Mouse (Mus musculus): ENCODE measurements at regions not wholly inside any gene's neighbourhood (a gene's known extent, or its start where the extent isn't known, plus 50 kb on each side); places are given as distances from the start of the nearest gene placed in this dataset.

- DNase-seq: no peak
Observed at GRCm38 (mm10) chr12:70523379-70523778, 70.5 kb downstream of the Tmx1 start.

DNA sequence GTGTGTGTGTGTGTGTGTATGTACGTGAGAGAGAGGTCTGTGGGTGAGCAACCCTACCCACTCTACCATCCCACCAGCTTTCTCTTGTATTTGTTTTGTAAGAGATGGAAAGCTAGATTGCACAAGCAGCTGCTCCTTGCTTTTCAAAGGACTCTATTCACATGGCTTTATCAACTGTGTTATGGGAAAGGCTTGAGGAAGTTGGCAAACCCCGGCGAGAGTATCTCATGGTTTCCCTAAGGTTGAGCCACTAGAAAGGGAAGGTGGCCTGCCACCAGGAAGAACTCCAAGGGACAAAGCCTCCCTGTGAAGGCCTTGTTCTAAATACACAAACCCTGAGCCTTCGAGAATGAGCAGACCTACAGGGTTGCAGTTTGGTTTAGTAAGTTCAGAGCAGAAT is 71.8 kb downstream of the Tmx1 start:
- no peak for DNase-seq

DNA sequence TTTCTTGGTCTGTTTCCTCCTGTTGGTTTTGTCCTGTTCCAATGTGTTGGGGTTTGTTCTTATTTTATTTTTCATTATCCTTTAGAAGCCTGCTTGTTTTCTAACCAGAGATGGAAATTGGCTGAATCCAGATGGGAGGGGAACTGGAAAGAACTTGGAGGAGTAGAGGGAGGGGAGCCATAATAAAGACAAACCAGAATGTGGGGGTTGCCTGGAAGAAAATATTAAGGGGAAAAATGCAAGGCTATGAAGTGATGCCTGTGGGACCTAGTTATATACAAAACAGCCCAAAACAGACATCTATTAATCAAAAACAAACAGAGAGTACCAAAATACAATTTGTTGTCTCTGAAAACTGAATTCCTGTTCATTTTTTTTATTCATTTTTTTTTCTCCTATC is 78.8 kb downstream of the Tmx1 start:
- no peak for DNase-seq

DNA sequence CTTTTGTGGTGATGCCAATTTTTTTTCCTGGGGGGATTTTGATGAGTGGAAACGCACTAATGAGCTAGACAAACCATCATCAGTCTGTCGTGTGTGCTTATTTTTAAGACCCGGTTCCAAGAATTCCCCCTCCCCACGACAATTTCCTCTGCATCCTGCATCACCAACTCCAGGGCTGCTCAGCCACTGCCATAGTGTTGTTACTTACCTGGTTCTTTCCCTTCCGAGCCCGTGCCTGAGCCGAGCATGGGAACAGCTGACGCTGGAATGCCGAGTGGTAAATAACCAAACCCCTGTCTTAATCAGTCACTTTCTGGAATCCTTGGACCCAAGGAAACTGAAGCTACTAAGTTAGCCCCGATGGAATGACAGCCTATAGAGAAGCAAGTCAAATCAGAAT is 79.3 kb downstream of the Tmx1 start:
- DNase-seq: no peak

DNA sequence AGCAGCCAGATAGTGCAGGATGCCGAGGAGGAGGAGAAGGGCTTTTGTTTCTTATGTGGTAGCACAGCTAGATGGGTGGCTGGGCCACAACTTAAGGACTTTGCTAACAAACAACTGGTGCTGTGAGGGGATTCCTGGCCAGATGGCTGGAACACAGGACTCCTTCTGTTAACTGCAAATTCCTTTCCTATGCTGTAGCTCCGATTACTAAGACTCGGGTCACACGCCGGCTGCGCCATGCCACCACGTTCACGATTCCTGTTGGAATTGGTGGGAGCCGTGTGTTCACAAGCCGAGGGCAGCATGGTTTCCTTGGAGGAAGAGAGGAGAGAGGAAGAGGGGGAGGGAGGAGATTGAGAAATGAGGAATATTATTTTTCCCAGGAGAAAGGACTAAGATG is 79.9 kb downstream of the Tmx1 start:
- no peak for DNase-seq

- no peak for DNase-seq
Observed at GRCm38 (mm10) chr12:70533375-70533935, 80.6 kb downstream of the Tmx1 start.

GRCm38 (mm10) chr12:70539124-70539523 is 86.2 kb downstream of the Tmx1 start:
- no peak for DNase-seq

GRCm38 (mm10) chr12:70539856-70540255 is 87.0 kb downstream of the Tmx1 start:
- DNase-seq: no peak

DNA sequence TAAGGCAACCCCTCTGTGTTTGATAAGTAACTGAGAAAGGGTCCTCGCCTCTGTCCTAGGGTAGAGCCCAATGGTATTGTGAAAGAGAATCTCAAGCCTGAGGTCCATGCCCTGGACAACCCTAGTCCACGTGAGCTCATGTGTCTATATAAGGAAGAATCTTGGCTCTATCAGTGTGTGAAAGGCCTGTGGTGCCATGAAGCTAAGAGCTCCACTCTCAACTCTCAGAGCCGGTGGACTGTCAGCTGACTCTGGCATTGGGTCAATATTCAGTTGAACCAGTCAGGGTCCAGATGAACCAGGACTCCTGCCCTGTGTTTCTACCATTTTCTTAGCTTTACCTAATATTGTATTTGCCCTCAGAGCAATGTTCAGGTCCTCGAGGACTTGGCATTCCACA is 88.5 kb downstream of the Tmx1 start:
- DNase-seq: no peak

- DNase-seq: no peak
Observed at GRCm38 (mm10) chr12:70543299-70543698, 90.4 kb downstream of the Tmx1 start.

GRCm38 (mm10) chr12:70544326-70544725 is 91.4 kb downstream of the Tmx1 start:
- DNase-seq: no peak

DNA sequence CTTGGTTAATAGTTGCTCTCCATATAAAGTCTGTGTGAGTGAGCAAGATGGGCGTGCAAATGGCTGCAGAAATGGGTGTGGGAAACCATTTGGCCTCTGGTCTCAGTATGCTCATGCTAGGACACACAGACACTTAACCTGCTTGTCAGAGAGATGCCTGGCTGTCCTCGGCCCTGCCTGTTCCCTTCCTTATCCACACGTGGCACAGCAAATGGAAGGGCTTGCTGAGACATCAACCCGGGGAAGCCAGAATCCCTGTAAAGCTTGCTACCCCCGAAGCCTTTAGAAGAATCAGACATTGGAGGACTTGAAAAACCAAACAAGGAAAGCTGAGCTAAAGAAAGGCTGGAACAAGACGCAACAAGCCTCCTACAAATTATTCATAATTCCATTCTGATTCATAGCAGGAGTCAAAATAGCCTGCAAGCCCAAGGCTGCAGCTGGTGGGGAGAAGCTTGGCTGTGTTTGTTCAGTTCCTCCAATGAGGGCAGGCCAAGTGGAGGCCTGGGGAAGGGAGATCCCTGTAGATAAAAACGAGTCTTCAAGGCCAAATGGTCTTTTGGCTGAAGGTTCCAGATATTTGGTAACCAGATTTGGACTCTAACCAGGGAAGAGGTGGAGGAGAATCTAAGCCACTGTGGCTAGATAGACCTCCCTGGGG is 92.1 kb downstream of the Tmx1 start:
- DNase-seq: no peak

GRCm38 (mm10) chr12:70547199-70547598 is 94.3 kb downstream of the Tmx1 start:
- DNase-seq: no peak

GRCm38 (mm10) chr12:70549296-70549695 is 96.4 kb downstream of the Tmx1 start:
- DNase-seq: no peak

DNA sequence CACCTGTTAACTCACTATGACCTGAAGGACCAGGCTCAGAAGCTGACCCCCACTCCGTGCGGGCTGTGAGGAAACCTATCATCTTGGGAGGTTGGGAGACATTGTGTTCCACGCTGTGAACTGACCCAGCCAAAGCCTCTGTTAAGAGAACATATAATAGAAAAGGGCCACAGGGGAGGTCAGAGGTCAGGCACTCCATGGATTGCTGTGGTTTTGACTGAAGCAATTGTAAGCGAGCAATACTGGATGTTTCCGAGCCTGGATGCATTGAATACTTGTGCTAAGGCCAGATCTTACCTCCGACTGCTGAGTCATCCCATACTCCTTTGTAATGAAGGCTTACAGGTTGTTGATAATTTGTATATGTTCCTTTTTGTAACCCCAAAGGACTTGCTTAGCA is 101.0 kb downstream of the Tmx1 start:
- DNase-seq: no peak

GRCm38 (mm10) chr12:70554586-70554985 is 101.7 kb downstream of the Tmx1 start:
- DNase-seq: no peak

GRCm38 (mm10) chr12:70555723-70556122 is 102.8 kb downstream of the Tmx1 start:
- DNase-seq: no peak

DNA sequence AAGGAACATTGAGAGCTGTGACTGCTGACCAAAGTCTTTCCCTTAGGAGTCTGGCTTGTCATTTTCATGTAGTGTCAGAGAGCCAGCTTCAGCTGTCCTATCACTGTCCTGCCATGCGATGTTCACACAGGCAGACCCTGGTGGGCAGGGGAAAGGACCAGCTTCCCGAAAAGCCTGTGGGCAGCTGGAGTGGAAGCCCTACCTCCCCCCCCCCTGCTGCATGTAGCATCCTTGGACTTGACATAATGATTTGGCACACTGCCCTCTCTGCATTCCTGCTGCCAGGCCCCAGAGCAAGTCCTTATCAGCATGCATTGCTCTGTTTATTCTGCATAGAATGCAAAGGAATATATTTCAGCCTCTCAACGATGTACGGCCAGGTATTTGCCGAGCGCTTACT is 103.9 kb downstream of the Tmx1 start:
- DNase-seq: no peak

DNA sequence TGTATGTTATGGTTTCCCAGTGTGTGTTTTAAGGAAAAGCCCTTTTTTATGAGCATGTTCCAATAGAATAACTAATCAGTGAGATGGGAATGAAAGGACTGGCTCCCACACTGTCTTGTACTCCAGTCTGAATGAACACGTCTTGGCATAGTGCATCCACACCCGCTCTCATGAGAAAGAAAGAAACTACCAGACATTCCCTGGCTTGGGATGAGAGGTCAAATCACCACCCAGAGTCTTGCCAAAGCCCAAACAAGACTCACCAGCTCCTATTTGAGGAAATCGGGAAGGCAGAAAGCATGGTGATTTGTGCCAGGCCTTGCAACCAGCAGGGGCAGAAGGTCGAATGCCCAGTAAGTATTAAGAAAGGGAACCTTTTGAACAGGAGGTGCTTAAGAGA is 110.6 kb downstream of the Tmx1 start:
- no peak for DNase-seq

DNA sequence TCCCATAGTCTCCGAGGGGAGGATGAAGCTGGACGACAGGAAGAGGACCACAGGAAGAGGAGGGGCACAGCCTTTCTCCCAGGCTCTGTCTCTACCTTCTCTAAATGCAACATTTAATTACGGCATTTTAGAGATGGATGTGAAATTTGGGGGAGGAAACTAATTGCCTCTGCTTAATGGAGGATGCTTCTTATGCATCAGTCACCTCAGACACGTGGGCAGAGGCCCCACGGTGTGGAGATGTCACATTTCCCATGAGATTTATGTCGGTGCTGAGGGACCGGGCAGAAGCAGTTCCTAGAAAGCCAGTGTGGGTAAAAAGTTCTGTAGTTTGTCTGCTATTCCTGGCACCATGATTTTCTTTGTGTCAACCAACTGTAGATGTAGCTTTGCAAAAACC is 122.8 kb downstream of the Tmx1 start:
- DNase-seq: no peak

GRCm38 (mm10) chr12:70577769-70578168 is 124.9 kb downstream of the Tmx1 start:
- DNase-seq: no peak

DNA sequence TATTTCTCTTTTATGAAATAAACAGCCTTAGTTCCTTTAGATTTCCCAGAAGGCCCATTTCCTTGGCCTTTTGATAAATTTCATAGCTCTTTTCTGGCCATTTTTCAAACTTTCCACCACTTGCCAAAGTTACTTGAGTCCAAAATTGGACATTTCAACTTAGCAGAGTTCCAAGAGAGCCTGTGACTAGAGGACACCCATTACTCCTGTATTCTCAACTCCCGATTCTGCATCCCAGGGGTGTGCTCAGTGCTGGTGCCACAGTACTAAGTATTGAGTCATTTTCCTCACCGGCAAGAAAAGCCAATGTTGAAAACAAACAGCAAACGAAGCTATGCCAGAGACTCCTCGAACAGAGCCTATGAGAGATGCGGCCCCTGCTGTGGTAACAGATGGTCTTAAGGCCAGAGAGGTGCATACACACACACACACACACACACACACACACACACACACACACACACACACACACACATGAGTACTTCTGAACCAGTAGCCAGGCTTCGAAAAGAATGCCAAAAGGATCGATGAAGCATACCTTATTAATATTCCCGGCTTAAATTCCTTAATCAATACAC is 126.5 kb downstream of the Tmx1 start:
- no peak for DNase-seq

DNA sequence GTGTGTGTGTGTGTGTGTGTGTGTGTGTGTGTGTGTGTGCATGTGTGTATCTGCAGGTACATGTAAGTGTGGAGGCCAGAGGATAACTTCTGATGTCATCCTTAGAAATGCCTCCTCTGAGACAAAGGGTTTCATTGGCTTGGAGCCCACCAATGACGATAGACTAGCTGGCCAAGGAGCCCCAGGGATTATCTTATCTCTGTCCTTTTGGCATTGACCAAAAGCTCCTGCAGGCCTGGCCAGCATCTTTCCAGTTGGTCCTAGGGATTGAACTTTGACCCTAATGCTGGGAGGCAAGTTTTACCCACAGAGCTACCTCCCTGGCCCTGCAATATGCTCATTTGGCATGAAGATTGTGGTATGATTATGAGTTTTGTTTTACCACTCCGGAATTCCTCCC is 133.3 kb downstream of the Tmx1 start:
- no peak for DNase-seq

- no peak for DNase-seq
Observed at GRCm38 (mm10) chr12:70588234-70588633, 135.3 kb downstream of the Tmx1 start.

GRCm38 (mm10) chr12:70589315-70589742 is 136.4 kb downstream of the Tmx1 start:
- DNase-seq: no peak

All from liver (tissue).